Mouse (Mus musculus): ENCODE data around the gene Zkscan7. TPM values are rescaled to one million over a fixed set of nuclear protein-coding genes. Genes with fewer than 3 reads are reported as not detected.

Gene Zkscan7
- total RNA-seq, 4 experiments from 2014 or later: 8.3 to 12.8 (median 11.1) TPM

DNA sequence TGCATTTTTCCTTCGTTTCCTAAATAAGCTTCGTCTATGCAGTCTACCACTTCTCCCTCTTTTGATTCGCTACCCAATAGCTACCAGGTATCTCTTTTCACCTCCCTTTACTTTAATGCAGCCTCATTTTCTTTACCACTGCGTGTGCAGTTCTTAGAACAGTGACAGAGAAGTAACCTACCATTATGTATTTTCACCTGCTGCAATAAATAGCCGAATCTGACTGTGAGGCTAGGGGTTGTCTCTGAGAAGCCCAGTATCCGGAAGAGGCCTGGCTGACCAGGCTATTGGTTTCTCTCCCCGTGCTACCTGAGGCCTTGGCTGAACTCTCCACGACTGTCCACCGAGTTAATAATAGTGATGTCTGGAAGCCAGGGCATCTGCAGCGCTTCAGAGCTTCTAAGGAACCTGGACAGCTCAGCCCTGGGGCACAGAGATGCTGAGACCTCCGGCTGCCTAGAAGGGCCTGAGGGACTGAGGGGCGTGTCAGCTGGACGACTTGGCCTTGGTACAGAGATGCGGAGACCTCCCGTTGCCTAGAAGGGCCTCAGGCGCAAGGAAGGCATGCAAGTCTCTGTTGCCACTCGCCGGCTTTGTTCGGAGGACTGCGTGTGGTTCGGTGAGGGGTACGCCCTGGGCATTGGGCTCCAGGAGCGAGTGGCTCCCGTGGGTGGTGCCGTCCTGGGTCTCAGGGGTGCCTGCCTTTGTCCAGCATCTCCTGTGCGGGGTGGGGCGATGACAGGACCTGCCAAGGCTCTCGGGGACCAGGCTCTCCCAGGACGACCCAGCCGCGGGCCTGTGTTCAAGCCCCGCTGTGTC, 17.4 kb downstream of the Zkscan7 start:
- peak; percentile 41 for DNase-seq

DNA sequence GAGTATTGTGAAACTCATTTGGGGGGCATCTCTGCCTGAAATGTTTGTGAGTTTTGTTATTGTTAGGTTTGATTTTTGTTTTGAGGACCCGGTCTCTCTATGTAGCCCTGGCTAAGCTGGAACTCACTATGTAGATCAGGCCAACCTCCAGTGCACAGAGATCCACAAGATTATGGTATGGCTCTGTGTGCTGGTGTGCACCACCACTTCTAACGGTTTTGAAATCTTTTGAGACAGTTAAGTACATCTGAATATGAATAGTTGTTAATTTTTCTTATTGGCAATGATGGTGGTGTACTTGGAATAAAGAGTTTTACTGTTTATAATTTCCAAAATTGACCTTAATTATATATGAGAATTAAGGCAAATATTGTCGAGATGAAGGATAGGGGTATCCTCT, 37.0 kb downstream of the Zkscan7 start:
- DNase-seq: no peak

DNA sequence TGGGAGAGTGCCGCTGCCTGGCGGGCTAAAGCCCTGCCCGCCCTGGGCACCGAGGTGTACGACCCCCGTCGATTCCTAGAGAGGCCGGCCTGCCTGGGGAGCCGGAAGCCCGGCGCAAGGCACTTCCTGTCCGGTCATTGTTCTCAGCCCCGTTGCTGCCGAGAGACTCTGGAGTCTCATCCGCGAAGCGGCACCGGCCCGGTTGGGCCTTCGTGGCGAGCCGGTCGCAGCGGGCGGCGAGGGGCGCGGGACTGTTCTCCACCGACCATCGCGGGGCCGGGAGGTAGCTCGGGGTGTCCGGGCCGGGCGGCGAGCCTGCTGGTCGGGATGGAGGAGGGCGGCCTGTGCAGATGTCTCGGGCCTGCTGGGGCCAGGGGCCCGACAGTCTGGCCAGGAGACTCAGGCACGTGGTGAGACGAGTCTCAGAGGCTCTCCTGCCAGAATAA, 37.5 kb downstream of the Zkscan7 start, which contains the start of gene Zfp105:
TSS of gene Zfp105 (plus strand) at position 137 of the 446 bp plus-strand sequence.
- peak; percentile 31 for DNase-seq

DNA sequence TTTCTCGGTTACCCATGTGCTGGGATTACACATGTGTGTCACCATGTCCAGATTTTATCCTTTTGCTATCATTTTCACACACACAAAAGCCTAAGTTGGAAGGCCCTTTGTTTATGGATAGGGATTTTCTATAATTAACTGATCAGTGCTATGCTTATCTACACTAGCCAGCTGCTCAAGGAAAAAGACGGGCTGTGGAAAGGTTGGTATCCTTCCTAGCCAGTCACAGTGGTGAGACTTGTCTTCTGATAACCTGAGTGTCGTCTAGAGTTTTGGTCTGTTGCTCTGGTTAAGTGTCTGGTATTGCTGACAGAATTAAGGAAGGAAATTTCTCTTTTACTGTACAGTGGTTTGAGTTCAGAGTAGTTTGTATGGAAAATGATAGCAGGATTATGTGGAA, 43.4 kb downstream of the Zkscan7 start:
- no peak for DNase-seq

Other genes with a start within 250 kb of the Zkscan7 start
- under 1 TPM in 2 of 4 experiments, not detected in 2; 0.06 to 0.59 TPM for gene Topaz1, start 138.3 kb upstream of the Zkscan7 start, total RNA-seq (2022)
- gene Tcaim, start 80.1 kb upstream of the Zkscan7 start, total RNA-seq (2022): 10 to 100 TPM; 22.9 to 25.2 (median 24.8) TPM
- gene Gm35549, start 41.6 kb upstream of the Zkscan7 start, total RNA-seq (2022): not detected
- 100 to 1,000 TPM; 132 to 160 (median 142) TPM for gene Zfp445, start 19.7 kb upstream of the Zkscan7 start, total RNA-seq (2022)
- gene Zfp105, start 37.4 kb downstream of the Zkscan7 start, total RNA-seq (2022): 1 to 10 TPM; 5.5 to 8.5 (median 7.2) TPM
- 10 to 100 TPM; 18.3 to 28.4 (median 23.0) TPM for gene 1110059G10Rik, start 65.3 kb downstream of the Zkscan7 start, total RNA-seq (2022)
- 1 to 10 TPM; 1.3 to 2.1 (median 1.7) TPM for gene Kif15, start 65.4 kb downstream of the Zkscan7 start, total RNA-seq (2022)
- gene Tmem42, start 135.6 kb downstream of the Zkscan7 start, total RNA-seq (2022): 10 to 100 TPM; 18.1 to 26.2 (median 20.1) TPM
- 1 to 10 TPM in 2 of 4 experiments, under 1 TPM in 2; 0.24 to 1.7 (median 0.98) TPM for gene Tgm4, start 149.0 kb downstream of the Zkscan7 start, total RNA-seq (2022)
- 10 to 100 TPM; 59.3 to 76.6 (median 71.0) TPM for gene Zdhhc3, start 227.5 kb downstream of the Zkscan7 start, total RNA-seq (2022)
- 10 to 100 TPM; 41.1 to 54.1 (median 43.1) TPM for gene Exosc7, start 227.5 kb downstream of the Zkscan7 start, total RNA-seq (2022)

All from adrenal gland, adult 8-10 months (tissue).